Mouse (Mus musculus) heart, adult 11 months (tissue): Measurements from ENCODE around the gene Spon1.

Experiments
- DNase-seq: peaks from one replicate; pipeline ENCODE4 v3.0.0; 2022

The Spon1 gene

DNA sequence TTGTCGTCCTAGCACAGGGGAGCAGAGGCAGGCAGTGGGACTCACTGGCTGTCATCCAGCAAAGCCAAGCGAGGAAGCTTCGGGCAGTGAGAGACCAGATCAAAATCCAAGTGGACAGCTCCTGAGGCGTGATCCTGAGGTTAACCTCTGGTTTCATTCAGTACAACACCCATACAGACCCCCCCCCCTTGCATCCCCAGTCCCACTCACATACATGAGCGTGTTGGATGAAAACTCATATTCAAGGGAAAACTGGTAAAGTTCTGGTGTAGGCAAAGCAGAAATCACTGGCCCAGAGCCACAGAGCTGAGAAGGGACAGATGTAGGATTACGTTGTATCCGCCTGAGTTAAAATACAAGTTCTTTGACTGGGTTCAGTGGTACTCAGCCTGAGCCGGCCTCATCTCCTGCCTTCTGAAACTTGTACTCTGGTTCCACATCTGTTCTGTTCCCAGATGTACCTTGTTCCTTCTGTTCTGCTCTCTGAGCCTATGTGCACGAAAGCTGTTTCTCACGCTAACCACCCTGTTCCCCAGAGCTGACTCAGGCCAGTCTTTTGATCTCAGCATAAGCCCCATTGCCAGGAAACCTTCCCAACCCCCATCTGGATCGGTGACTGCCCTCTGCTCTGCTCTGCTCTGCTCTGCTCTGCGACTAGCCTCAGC is 143.5 kb downstream of the Spon1 start:
- peak; percentile 91 for DNase-seq

DNA sequence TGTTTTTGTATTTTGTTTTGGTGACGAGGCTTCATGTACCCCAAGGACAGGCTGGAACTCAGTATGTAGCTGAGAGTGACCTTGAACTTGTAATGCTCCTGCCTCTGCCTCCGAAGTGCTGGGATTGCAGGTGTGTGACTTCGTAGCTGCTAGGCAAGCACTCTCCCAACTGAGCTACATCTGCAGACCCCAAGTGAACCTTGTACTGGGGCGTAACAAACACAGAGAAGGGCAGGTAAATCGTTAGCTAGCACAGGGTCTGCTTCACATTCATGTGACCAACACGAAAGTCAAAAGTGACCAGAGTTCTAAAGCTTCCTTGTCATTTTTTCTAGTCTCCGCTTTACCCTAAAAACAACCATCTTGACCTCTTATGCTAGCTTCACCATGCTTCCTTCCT is 145.1 kb downstream of the Spon1 start:
- peak; percentile 57 for DNase-seq

DNA sequence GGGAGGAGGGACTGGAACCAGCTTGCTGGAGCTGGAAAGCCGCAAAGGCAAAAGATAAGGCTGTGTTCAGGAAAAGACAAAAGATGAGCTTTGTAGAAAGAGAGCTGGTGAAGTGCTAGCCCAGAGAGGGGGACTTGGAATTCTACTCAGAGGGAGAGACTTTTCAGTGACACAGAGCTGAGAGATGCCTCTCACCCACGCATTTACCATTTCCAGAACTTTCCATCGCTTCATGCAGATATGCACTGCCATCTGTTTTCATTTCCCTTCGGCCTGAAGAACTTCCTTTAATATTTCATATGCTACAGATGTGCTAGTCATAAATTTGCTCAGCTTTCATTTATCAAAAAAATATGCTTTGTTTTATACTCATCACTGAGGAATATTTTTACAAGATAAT is 150.1 kb downstream of the Spon1 start:
- DNase-seq, result peak; percentile 55

DNA sequence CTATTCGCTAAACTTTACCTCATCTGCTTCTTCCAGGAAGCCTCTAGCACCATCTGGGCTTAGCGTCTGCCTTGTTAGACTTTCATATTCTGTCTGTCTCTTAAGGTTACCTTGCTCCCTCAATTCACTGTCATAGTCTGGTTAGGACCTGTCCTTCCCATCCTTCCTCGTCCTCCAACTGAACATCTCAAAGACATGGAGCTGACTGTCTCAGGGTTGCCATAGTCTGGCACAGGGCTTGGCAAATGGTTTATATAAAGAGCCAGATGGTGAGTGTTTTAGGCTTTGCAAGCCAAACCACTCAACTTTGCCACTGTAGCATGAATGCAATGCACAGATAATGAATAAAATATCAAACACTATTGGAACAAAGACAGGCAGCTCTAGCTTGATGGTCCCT is 153.1 kb downstream of the Spon1 start:
- DNase-seq, result no peak

DNA sequence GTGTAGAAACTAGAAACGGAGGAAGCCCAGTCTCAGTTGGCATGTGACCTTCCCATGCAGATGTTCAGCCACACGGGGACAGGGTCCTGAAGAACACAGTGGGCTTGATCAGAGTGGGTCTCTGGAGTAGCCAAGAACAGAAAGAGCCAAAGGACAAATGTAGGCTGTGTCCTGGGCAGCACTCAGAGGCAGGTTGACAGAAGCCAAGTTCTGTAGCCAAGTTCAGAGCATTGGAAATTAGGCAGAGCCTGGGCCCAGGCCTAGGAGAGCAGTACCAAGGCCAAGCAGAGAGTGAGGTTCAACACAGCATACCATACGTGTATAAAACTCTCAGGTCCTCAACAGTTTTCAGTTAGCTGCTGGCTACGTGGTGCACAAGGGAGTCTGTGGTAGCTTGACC is 153.7 kb downstream of the Spon1 start:
- peak; percentile 94 for DNase-seq

DNA sequence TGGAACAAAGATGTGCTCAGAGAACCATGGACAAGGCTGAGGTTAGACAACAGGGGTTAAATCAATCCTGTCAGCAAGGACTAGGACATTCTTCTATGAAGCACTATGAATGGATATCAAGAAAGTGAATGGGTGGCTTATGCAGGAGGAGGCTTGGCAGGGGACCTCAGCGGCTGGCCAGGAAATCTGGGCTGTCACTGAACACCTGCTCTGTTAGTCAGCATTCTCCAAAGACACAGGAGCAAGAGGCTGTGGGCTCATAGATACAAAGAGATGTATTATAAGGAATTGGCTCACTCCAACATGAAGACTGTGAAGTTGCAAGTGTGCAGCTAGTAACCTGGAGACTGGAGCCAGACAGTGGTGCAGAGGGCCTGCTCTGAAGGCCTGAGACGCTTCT is 154.3 kb downstream of the Spon1 start:
- peak; percentile 74 for DNase-seq

DNA sequence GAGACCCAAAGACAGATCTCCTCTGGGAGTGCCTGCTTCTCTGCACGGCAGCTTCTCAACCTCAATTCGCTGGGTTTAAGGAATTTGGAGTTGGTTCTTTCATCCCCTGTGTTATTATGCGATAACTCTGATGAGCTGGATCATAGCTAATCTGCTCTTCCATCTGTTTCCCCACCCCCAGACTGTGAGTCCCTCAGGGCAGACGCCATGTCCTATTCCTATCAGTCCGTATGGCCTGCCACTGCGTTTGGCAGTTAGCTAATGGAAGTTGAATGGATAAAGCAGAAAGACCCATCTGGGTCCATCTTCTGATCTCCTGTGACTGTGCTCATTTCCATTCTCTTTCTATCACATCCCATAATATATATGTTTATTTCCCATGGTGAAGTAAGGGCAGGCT is 158.8 kb downstream of the Spon1 start:
- peak; percentile 70 for DNase-seq

DNA sequence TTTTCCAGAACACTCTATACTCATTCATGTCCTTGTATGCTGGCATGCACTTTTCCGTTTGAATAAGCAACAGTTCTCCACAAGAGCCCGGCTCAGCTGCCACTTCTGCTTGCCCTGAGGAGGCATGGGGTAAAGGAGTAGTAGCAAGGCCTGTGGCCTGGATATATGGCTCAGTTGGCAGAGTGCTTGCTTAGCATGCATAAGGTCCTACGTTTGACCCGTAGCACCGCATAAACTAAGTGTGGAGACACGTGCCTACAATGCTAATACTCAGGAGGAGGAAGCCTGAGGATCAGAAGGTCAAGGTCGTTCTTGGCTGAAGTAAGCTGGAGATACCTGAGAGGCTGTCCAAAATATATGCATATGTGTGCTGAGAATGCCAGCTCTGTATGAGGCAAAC is 185.1 kb downstream of the Spon1 start:
- peak; percentile 81 for DNase-seq

DNA sequence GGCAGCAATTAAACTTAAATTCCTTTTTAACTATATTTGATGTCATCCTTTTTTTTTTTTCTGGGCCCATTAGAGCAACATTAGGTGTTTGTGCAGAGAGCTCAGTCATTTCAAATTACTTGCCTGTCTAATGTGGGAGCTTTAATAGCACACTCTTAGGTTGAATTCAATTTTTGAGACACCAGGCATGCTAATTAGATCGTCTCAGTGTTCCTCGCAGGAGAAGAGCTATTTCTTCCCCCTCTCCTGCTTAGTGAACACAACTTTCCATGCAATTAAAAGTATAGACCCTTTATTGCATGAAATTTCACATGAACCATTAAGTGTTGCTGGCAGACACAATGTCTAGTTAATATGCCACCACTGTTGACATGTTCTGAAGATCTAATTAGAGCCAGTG is 189.6 kb downstream of the Spon1 start:
- DNase-seq, result peak; percentile 3

DNA sequence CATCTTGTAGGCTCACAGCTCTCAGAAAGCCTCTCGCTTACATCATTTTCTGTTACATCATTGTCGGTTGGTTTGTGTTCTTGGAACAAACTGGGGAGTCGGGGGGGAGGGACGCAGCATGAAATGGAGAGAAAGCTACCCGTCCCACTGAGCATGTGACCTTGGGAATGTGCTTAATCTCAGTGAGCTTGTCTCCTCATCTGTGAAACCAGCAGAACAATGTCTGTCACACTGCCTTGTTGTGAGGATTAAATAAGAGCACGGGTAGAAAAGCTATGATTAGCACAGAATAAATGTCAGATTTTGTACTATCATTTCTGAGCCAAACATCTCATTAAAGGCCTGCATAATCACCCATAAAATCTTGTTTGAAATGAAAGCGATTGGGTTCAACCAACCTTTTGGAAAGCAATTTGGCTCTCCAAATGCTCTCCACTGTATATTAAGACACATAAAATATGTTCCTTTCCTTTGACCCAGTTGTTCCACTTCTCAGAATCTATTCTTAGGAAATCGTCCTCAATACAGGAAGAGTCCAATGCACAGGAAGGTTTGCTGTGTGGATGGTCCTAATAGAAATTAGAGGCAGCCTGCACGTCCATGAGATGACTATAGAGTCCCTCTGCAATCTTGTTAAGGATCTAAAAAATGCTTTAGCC is 195.2 kb downstream of the Spon1 start:
- DNase-seq, result peak; percentile 87

DNA sequence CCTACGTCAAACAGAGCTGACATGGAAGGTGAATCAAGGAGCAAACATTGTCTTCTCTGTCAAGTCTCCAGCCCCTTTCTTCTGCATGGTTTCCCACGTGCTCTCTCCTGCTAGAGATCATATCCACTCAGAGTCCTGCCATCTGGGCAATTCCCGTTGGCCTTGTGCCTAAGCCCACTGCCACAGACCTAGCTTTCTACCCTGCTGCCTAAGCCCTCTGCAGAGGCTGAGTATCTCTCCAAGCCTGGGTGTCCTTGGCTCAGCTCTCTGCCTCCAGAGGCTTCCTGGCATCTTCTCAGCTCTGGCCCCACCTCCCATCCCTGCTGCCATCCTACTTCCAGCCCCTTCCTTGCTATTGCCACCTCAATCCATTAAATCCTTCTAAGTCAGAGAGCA is 195.7 kb downstream of the Spon1 start:
- DNase-seq, result peak; percentile 95

DNA sequence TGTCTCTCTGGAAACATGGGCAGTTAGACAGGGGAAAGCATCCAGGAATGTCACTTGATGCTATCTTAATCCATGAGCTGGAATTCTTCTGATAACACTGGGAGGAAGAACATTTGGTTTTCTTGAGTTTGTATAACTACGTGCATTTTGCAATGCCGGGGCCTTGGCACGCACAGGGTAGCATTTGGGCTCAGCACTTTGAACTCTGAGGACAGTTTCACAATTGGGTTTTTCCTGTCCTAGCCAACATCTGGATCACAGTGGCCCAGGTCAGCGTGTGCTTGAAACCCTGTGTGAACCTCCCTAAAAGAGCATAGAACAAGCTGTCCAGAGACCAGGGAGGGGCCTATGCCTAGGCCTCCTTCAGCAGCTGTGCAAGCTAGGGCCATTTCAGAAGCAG is 196.3 kb downstream of the Spon1 start:
- peak; percentile 98 for DNase-seq

DNA sequence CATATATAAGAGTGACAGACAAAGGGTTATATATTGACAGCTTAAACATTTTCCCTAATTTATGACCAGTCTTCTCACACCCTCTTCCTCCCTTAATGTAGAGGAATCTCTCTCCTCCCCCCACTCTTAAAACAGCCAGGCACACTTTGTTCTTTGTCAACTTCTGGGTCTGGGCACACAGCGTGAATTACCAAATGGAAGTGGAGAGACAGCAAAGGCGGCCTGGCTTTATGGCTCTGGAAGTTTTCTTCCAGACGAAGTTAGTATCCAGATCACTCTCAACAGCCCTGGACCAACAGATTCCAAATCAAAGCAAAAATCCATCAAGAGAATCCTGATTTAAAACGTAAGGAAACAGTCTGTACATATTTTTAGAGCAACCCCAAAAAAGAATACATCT is 198.0 kb downstream of the Spon1 start:
- DNase-seq, result peak; percentile 91

DNA sequence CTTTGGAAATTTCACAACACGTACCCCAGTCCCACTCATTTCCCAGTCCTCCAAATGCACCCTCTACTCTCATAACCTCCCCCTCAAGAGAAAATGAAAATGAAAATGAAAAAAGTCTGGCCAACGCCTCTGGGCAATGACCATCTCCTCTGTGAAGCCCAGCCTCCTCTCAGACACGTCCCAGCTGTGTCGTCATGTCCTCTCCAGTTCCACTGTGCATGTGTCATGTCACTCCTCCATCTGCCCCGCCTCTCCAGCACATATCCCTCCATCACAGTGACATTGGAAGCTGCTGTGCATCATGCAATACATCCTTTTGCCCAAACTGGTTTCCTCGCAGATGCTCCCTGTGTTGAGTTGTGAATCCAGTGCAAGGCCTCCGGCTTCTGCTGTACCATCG is 199.8 kb downstream of the Spon1 start:
- peak; percentile 91 for DNase-seq

DNA sequence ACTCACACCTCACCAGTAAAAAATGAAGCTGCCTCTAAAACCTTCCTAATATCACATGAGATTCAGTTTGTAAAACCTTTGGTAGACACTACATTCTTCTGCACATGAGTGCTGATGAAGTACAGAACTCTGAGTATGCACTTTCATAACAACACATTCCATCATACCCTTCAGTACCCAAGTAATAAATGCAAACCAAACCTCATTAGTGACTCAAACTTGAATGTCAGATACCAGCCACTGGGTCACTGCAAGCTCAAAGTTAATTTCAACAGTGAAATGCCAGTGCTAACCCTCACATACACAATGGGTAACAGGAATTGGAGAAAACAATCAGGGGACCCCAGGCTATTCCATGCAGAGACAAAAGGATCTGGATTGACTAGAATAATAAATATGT is 203.4 kb downstream of the Spon1 start:
- DNase-seq, result no peak

DNA sequence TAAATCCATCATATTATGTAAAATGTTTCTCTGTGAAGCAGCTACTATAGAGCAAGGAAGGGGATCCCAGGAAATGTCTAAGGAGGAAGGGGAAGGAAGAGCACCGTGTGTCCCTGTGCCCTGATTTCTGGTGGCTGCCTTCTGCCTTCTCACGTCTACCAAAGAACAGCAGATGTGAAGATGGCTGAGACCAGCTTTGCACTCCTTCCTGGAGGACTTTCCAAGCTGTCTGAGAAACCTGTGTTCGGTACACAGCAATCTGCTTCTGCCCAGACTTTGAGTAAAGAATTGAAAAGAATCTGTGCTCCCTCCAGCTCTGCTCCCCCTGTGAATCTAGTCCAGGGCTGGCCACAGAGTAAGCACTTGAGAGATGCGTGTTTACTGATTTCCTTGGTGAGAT is 206.7 kb downstream of the Spon1 start:
- peak; percentile 36 for DNase-seq

DNA sequence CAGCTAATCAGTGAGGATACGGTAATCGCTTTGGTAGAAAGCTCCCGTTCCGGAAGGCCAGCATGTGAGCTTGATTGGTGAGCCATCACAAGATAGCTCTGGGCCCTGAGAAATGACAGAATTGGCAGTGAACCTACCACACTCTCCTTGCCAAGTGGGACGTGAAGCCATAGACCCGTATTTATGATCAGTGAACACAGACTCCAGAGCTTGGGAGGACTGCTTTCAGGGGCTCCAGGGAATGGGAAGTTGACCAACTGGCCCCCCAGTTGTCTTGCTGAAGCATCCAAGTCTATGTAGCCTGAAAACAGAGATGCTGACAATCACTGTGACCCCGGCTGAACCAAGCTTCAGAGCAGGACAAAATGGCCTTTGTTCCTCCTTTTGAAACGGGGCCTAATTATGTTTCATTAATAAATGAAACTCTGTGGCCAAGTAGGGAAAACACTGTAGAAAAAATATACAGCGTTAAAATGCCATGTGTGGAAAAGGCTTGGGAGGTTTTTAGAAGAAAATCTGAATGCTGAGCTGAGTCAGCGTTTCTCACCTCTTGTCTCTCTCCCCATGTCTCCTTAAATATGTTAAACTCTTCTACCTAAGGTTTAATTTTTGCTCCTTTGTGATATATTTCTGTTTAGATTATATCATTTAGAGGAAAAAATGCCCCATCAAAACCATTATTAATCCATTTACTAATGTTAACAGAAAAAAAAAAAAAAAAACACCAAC is 220.8 kb downstream of the Spon1 start:
- DNase-seq, result peak; percentile 86

DNA sequence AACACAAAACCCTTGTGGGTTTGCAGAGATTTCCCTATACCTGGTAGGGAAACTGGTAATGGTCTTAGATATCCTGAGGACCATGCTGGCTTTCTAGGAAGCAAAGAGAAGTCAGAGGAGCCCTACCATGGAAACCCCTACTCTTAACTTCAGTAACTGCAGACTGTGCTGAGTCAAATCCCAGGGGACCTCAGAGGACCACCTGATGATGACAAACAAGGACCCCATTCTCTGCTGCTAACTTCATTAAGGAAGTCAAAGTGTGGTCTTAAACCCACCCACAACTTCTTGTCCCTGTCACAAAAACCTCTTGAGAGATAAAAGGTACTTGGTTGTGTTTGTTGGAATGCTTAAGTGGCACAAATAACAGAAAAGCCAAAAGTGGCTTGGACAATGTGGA is 222.4 kb downstream of the Spon1 start:
- DNase-seq, result peak; percentile 79

DNA sequence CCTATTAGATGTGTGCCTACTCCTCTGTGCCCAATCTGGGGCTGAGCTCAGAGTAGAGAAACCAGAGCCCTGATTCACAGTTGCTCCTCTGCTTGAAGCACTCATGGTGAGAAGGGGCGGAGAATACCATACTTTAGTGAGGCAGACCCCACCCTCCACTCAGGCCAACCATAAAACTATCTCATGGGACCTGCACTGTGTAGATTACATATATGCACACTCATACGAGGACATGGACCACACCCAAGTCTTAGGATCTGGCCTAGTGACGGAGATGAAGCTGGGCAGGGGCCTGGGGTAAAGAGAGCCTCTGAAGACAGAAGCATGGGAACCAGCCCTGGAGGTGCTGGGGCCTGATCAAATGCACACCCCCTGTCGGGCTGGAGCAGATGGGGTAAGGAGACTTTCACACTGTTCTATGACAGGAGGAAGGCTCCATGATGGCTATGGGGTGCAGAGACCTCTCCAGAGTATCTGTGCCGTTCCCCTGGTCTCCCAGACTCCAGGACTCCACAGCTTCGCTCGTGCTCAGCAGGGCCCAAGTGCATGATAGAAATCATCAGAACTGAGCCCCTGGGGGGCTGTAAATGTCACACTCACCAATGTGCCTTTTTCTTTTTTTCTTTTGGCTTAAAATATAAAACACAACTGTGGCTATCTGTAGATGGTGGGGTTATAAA is 232.0 kb downstream of the Spon1 start:
- peak; percentile 57 for DNase-seq

DNA sequence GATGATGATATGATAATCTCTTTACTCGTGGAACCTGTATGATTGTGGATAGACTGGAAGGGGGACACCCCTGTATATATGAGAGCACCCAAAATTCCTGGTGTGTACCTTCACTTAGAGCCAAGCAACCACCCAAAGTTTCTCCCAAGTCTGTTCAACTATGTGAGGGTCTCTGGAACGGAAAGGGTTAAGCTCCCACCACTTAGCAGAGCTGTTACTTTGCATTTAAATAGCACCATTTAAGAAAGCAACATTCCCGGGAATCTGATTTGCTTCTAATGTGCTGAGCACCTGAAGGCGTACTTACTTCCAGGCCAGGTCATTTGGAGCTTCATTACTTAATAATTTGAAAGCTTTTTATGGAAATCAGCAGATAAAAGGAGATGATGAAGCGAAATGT is 238.4 kb downstream of the Spon1 start:
- peak; percentile 72 for DNase-seq

DNA sequence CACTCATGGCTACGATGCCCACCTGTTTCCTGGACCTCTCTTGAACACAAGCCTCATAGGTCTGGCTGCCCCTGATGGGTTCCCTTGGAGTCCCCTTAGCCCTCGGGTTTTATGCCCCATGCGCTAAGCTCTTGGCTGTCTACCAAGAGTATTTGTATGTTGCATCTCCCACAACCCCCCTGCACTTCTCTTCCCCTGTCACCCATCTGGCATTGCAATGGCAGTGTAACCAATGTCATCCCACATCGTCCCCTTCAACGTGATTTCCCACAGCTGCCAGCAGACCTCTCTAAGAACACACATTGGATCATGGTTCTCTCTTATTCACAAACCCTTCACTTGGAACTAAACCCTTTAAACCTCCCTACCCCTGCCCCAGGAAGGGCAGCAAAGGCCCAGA is 239.7 kb downstream of the Spon1 start:
- DNase-seq, result peak; percentile 86

DNA sequence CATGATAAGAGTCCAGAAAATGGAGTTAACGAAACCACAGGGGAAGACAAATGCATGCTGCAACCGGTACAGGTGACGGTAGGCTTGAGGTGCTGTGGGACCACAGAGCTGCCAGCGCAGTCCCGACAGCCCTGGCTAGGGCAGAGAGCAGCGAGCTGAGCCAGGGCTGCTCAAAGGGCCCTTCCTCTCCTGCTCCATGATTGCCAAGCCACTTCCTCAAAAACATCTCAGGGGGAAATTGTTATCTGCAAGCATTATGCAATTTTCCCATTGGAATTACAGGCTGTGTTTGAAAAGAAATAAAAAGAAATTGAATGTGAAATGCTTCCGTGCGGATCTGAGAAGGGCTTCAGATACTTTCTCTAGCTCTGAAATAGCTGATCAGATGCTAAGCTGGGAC is 240.7 kb downstream of the Spon1 start:
- DNase-seq, result peak; percentile 89

DNA sequence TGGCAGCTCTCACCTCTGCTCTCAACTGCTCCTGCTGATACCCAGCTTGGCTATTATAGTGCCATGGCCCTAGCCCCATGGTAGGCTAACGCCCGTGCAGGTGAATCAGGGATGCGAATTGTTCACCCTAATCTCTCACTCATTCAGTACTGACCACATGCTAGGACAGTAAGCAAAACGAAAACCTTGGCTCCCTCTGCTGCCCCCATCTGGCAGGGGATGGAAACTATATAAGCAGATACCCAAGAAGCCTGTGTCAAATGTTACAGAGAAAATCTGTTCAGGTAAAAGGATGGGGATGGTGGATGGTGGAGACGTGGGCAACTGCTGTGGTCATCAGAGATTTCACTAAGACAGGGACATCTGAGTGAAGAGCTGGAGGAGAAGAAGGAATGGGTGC is 241.8 kb downstream of the Spon1 start:
- DNase-seq, result peak; percentile 88
